Mouse (Mus musculus): ENCODE data around the gene Cyp3a57. TPM values are rescaled to one million over a fixed set of nuclear protein-coding genes. Genes with fewer than 3 reads are reported as not detected.
"Not testable (repeated sequence)": the region's sequence is repeated elsewhere in the genome, so short reads cannot be mapped to it uniquely, and the experiment has no call there.

The Cyp3a57 gene
- not detected for total RNA-seq (2021)

- intact Hi-C loops (cut with DNase I) = no loop called here
Measured at GRCm38 (mm10) chr5:145344941-145345340, at the start of gene Cyp3a57. TSS of gene Cyp3a57 (plus strand) at chr5:145345279.

GRCm38 (mm10) chr5:145300469-145300868, 44.6 kb upstream of the Cyp3a57 start:
- intact Hi-C loops (cut with DNase I) = no loop called here
- no peak for DNase-seq

More at GRCm38 (mm10) chr5:145344941-145345340, at the start of gene Cyp3a57:
- no peak for DNase-seq

GRCm38 (mm10) chr5:145301796-145302195, 43.3 kb upstream of the Cyp3a57 start:
- DNase-seq; intact Hi-C loops (cut with DNase I): not testable (repeated sequence)

- no peak for DNase-seq
- intact Hi-C loops (cut with DNase I) = no loop called here
Measured at GRCm38 (mm10) chr5:145302424-145302823, 42.7 kb upstream of the Cyp3a57 start.

GRCm38 (mm10) chr5:145306953-145307352, 38.1 kb upstream of the Cyp3a57 start:
- DNase-seq; intact Hi-C loops (cut with DNase I): not testable (repeated sequence)

GRCm38 (mm10) chr5:145307811-145308210, 37.3 kb upstream of the Cyp3a57 start:
- intact Hi-C loops (cut with DNase I); DNase-seq: not testable (repeated sequence)

- intact Hi-C loops (cut with DNase I) = no loop called here
- DNase-seq = no peak
Measured at GRCm38 (mm10) chr5:145313845-145314244, 31.2 kb upstream of the Cyp3a57 start.

GRCm38 (mm10) chr5:145317141-145317540, 27.9 kb upstream of the Cyp3a57 start:
- intact Hi-C loops (cut with DNase I) = no loop called here
- DNase-seq = no peak

- intact Hi-C loops (cut with DNase I); DNase-seq: not testable (repeated sequence)
Measured at GRCm38 (mm10) chr5:145338756-145339155, 6.3 kb upstream of the Cyp3a57 start.

GRCm38 (mm10) chr5:145349697-145350096, 4.6 kb downstream of the Cyp3a57 start:
- DNase-seq = no peak
- intact Hi-C loops (cut with DNase I) = no loop called here

- DNase-seq = no peak
- intact Hi-C loops (cut with DNase I) = no loop called here
Measured at GRCm38 (mm10) chr5:145353081-145353480, 8.0 kb downstream of the Cyp3a57 start.

- DNase-seq; intact Hi-C loops (cut with DNase I): not testable (repeated sequence)
Measured at GRCm38 (mm10) chr5:145415416-145415815, 70.3 kb downstream of the Cyp3a57 start.

GRCm38 (mm10) chr5:145422287-145422686, 77.2 kb downstream of the Cyp3a57 start:
- DNase-seq = no peak
- intact Hi-C loops (cut with DNase I) = no loop called here

GRCm38 (mm10) chr5:145431004-145431403, 85.9 kb downstream of the Cyp3a57 start:
- no peak for DNase-seq
- intact Hi-C loops (cut with DNase I) = no loop called here

- DNase-seq = no peak
- intact Hi-C loops (cut with DNase I) = no loop called here
Measured at GRCm38 (mm10) chr5:145433688-145434087, 88.6 kb downstream of the Cyp3a57 start.

Other genes with a start within 250 kb of the Cyp3a57 start
- 100 to 1,000 TPM; 135 to 140 TPM for gene Arpc1b, start 231.1 kb upstream of the Cyp3a57 start, total RNA-seq (2021)
- 10 to 100 TPM; 54.8 to 55.9 TPM for gene Pdap1, start 205.0 kb upstream of the Cyp3a57 start, total RNA-seq (2021)
- 10 to 100 TPM; 76.8 to 77.1 TPM for gene Bud31, start 204.9 kb upstream of the Cyp3a57 start, total RNA-seq (2021)
- gene Ptcd1, start 178.2 kb upstream of the Cyp3a57 start, total RNA-seq (2021) = 10 to 100 TPM; 22.6 to 29.2 TPM
- 10 to 100 TPM; 13.2 to 13.7 TPM for gene Cpsf4, start 178.1 kb upstream of the Cyp3a57 start, total RNA-seq (2021)
- 100 to 1,000 TPM; 843 to 872 TPM for gene Atp5j2, start 153.2 kb upstream of the Cyp3a57 start, total RNA-seq (2021)
- gene Zkscan14, start 143.4 kb upstream of the Cyp3a57 start, total RNA-seq (2021) = 1 to 10 TPM; 6.6 to 7.0 TPM
- gene Zkscan5, start 140.7 kb upstream of the Cyp3a57 start, total RNA-seq (2021) = 10 to 100 TPM; 11.4 to 12.1 TPM
- 10 to 100 TPM; 29.0 to 30.1 TPM for gene Zfp655, start 113.6 kb upstream of the Cyp3a57 start, total RNA-seq (2021)
- gene Zscan25, start 64.8 kb upstream of the Cyp3a57 start, total RNA-seq (2021) = 10 to 100 TPM; 14.4 to 15.1 TPM
- gene Cyp3a16, start 124.4 kb downstream of the Cyp3a57 start, total RNA-seq (2021) = not detected
- not detected for gene Cyp3a41b, start 239.5 kb downstream of the Cyp3a57 start, total RNA-seq (2021)

All from heart, postnatal 10 days (tissue).